Mouse (Mus musculus): ENCODE measurements around the gene Atpif1. TPM values are rescaled to one million over a fixed set of nuclear protein-coding genes. Genes with fewer than 3 reads are reported as not detected.
"Not testable (repeated sequence)": the region's sequence is repeated elsewhere in the genome, so short reads cannot be mapped to it uniquely, and the experiment has no call there.

The Atpif1 gene
- total RNA-seq, 1 experiment from 2014 or later: 357 TPM

GRCm38 (mm10) chr4:132491748-132492147 lies 41.7 kb downstream of the Atpif1 start:
- DNase-seq: peak; percentile 85

DNA sequence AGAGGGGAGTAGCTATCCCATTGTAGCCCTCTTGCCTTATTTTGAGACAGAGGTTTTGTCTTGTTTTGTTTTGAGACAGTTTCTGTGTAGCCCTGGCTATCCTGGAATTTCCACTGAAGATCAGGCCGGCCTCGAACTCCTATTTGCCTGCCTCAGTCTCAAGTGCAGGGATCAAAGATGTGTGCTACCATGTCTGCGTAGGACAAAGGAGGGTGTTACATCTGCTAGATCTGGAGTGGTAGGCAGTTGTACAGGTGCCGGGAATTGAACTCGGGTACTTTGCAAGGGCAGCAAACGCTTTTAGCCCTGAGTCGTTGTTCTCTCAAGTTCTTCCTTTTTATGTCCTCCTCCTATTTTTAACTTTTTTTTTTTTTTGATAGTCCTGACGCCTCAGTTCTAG lies 42.4 kb downstream of the Atpif1 start:
- DNase-seq: no peak

- no peak for DNase-seq
Observed at GRCm38 (mm10) chr4:132490273-132491010, 43.0 kb downstream of the Atpif1 start.

- DNase-seq: no peak
Observed at GRCm38 (mm10) chr4:132488976-132489375, 44.5 kb downstream of the Atpif1 start.

- DNase-seq: no peak
Observed at GRCm38 (mm10) chr4:132488521-132488920, 44.9 kb downstream of the Atpif1 start.

DNA sequence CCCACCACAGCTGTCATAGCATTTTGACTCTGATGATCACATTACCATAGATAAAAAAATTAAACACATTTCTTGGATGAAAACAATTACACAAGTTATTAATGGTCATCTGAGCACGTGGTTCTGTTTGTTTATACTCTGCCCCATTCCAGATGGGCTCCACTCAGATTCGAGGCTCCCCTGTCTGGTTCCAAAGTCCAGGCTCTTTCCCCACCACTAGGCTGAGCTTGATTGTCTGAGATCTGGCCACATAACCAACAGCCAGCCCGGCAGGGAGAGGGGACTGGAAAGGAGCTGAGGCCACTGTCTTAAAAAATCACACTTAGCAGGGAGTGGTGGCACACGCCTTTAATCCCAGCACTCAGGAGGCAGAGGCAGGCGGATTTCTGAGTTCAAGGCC lies 48.6 kb downstream of the Atpif1 start:
- no peak for DNase-seq

GRCm38 (mm10) chr4:132484231-132484630 lies 49.2 kb downstream of the Atpif1 start:
- DNase-seq: no peak

DNA sequence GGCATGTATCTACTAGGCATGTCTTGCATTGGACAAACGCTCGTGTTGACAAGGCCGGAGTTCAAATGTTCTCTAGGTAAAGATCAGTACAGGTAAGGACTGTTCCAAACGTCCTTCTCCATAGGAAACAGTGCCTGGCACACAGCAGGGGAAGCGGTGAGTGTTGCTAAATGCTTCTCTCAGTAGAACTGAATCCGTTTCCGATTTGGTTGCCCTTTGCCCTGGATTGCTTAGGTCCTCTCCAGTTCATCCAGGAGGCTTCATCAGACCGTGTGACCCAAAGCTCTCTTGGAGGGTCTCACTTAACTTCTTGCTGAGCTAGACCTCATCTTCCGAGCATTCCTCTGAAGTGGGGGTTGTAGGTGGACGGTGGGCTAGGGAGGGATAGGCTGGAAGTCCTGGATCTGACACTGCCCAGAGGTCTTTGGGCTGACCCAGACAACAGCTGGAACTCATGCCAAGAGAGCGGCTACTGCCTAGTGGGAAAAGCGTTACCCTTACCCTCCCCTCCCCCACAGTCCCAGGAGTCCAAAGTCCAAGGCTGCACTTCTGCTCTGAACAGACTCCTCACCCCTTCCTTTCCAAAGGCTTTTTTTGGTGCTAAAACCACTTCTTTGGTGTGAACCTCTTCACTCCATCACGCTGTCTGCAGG lies 50.4 kb downstream of the Atpif1 start:
- DNase-seq: peak; percentile 77

GRCm38 (mm10) chr4:132482104-132482503 lies 51.4 kb downstream of the Atpif1 start:
- DNase-seq: not testable (repeated sequence)

Other genes starting within 250 kb of the Atpif1 start
- gene Rab42, start 230.3 kb downstream of the Atpif1 start, total RNA-seq (2021): 0.93 and 3.5 TPM in 2 replicates
- 33.2 and 35.3 TPM in 2 replicates for gene Trnau1ap, start 204.1 kb downstream of the Atpif1 start, total RNA-seq (2021)
- 20.6 and 24.9 TPM in 2 replicates for gene Rcc1, start 180.1 kb downstream of the Atpif1 start, total RNA-seq (2021)
- 40.3 and 46.2 TPM in 2 replicates for gene Phactr4, start 111.2 kb downstream of the Atpif1 start, total RNA-seq (2021)
- 7.8 and 10.7 TPM in 2 replicates for gene Med18, start 69.7 kb downstream of the Atpif1 start, total RNA-seq (2021)
- 17.8 and 19.8 TPM in 2 replicates for gene Sesn2, start 23.2 kb downstream of the Atpif1 start, total RNA-seq (2021)
- 111 and 114 TPM in 2 replicates for gene Dnajc8, start 1.9 kb upstream of the Atpif1 start, total RNA-seq (2021)
- gene Ptafr, start 30.4 kb upstream of the Atpif1 start, total RNA-seq (2021): 1.4 and 1.5 TPM in 2 replicates
- gene Eya3, start 105.3 kb upstream of the Atpif1 start, total RNA-seq (2021): 26.7 and 27.2 TPM in 2 replicates
- gene Xkr8, start 198.9 kb upstream of the Atpif1 start, total RNA-seq (2021): 4.0 and 4.7 TPM in 2 replicates
- gene Smpdl3b, start 223.6 kb upstream of the Atpif1 start, total RNA-seq (2021): 2.1 and 3.3 TPM in 2 replicates
- gene Rpa2, start 234.7 kb upstream of the Atpif1 start, total RNA-seq (2021): 15.9 and 16.6 TPM in 2 replicates